Mouse (Mus musculus): ENCODE data around the gene Gpd2.

DNA sequence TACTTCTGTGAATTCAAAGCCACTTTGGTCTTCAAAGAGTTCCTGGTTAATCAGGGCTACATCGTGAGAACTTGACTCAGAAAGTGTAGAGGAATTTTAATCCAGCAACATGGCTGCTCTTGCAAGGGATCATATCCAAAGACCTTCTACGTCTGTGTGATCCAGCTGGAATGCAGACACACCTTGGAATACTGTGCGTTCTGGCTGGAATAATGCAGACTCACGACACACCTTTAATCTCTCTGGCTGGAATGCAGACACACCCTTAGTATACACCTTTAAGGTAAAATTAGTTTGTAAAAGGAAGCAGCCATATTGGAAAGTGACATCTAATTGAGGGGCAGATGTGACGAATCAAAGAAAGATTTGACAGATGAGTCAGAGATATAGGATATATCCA, 6.0 kb upstream of the Gpd2 start:
- TF ChIP-seq GATA1 (IDR thresholded peaks at IDR 0.05; ENCODE audit: borderline replicate concordance, low read length), result no peak
- no peak for TF ChIP-seq FLI1 (IDR thresholded peaks at IDR 0.05; ENCODE audit: low read length)

Data from megakaryocyte, embryonic 14.5 days (primary cell).